Mouse (Mus musculus): ENCODE results near the gene Gm10600.
"Not testable (repeated sequence)": the region's sequence is repeated elsewhere in the genome, so short reads cannot be mapped to it uniquely, and the experiment has no call there.

Gene Gm10600

DNA sequence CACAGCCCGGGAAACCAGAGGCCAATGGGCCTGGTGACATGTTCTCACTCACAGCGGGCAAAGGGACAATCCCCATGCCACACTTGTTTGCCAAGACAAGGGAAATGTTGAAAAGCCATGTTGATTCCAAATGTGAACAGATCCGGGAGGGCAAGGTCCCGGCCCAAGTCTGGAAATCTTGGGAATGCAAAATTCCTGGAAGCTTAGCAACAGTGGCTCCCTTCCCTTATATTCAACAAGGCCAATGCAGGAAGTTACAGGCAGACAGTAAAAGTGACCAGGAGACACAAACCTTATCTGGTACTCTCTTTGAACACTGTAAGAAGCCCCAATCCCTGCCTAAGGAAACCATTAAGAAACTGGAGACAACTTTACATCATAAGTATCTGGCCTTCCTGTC lies at the start of gene Gm10600:
Gm10600 (plus strand) TSS at position 301 of the 400 bp plus-strand sequence.
- in situ Hi-C loops (cut with MboI; ENCODE audit: low sequenced_read_pairs), result not testable (repeated sequence)

DNA sequence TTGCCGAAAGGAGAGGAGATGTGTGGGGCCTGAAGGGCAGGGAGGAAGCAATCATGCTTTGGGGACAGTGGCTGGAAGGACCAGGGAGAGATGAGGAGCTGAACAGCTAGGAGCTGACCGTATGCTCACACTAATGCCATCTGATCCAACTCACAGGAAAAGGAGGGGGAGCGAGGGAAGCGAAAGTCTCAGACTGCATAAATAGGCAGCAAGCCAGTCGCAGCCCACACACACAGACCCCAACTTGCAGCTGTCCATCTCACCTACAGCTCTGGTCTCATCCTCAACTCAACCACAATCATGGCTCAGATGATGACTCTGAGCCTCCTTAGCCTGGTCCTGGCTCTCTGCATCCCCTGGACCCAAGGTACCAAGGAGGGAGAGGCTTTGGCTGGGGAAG lies 15.0 kb downstream of the Gm10600 start, which contains the start of gene Ccl21b:
Ccl21b (plus strand) TSS at position 301 of the 400 bp plus-strand sequence.
- in situ Hi-C loops (cut with MboI; ENCODE audit: low sequenced_read_pairs), result not testable (repeated sequence)
